ENCODE assay signal across 8 mouse cellular contexts in the genomic region with DNA sequence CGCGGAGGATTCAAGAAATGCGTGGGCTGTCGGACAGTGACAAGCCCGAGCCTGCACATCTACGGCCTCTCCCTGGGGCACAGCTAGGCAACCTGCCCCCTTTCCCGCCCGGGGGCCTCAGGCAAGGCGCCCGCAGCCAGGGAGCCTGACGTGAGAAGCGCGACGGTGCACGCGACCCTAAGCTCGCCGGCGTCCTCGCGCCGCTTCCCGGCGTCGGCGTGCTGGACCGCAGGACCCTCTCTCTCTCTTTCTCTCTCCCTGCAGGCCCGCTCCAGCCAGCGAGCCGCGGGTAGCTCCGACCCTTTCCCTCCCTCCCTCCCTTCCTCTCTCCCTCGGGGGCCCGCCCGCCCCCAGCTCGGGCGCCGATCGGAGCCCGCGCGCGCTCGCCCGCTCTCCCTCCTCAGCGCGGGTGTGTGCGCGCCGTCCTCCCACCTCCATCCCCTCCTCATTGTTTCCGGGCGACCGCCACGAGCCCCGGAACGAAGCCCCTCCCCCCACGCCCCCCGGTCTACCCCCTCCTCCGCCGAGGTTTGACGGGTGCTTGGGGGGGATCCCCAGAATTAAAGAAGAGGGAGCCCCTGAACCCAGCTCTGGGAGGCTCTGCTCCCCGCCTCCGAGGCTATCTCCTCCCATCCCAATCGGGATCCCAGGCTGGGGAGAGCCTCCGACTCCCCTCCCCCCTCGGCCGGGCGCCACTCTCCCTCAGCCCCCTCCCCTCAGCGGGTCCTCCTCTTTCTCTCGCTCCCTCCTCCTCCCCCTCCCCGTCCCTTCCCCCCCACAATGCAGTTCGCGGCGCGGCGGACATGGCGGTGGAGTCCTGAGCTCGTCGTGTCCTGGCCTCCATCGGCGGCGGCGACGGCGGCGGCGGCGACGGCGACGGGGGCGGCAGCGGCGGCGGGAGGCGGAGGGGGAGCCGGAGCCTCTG. TPM values are rescaled to one million over a fixed set of nuclear protein-coding genes. Genes with fewer than 3 reads are reported as not detected.
DNase-seq lines count a peak whose midpoint lies in the region; ATAC-seq and TF ChIP-seq lines count a peak whose summit lies in the region.

A gene (plus strand): TSS at position 196 of the 925 bp plus-strand sequence.

- TF ChIP-seq EP300 in heart, postnatal 0 days (IDR thresholded peaks at IDR 0.05; ENCODE audit: low read depth) = no peak

- TF ChIP-seq CTCF in heart, postnatal 0 days (IDR thresholded peaks at IDR 0.05; ENCODE audit: low read depth) = no peak; the same call in 1 of the 2 replicates
- no peak for TF ChIP-seq CTCF in testis, adult 2 months (IDR thresholded peaks at IDR 0.05; ENCODE audit: control insufficient read depth, insufficient read depth, insufficient replicate concordance, low read depth, low read length)

- H3K36me3 ChIP-seq in forebrain, embryonic 12.5 days (replicated peaks) = peaks cover 6% of the 10 kb centered on the region
- H3K36me3 ChIP-seq in heart, postnatal 0 days (replicated peaks; ENCODE audit: control insufficient read depth, insufficient read depth, low read length) = 0 out of 2 replicates have a peak, but pooled peaks cover 4% of the 10 kb centered on the region
- H3K36me3 ChIP-seq in liver, embryonic 16.5 days (ENCODE audit: control insufficient read depth, insufficient read depth) = no peaks in the 10 kb centered on the region; the same call in 1 of the 2 replicates
- H3K36me3 ChIP-seq in neural tube, embryonic 13.5 days = peaks cover 9% of the 10 kb centered on the region
- H3K36me3 ChIP-seq in testis, adult 2 months (ENCODE audit: control insufficient read depth, insufficient read depth, low read length) = no peaks in the 10 kb centered on the region

- H3K4me1 ChIP-seq in forebrain, embryonic 12.5 days = peaks cover 14% of the 10 kb centered on the region
- peaks cover 15% of the 10 kb centered on the region; the same call in 1 of the 2 replicates for H3K4me1 ChIP-seq in heart, postnatal 0 days (ENCODE audit: control insufficient read depth, insufficient read depth)
- peaks cover 18% of the 10 kb centered on the region for H3K4me1 ChIP-seq in liver, embryonic 16.5 days (ENCODE audit: control insufficient read depth, low read depth, low read length)
- peaks cover 15% of the 10 kb centered on the region for H3K4me1 ChIP-seq in neural tube, embryonic 13.5 days (replicated peaks)
- H3K4me1 ChIP-seq in testis, adult 2 months (ENCODE audit: control insufficient read depth, insufficient read depth, low read length) = peaks cover 3% of the 10 kb centered on the region

- under 1% methylated on average over 76 of the region's 97 CpGs for WGBS in forebrain, embryonic 12.5 days
- 1% methylated on average over 73 of the region's 97 CpGs for WGBS in heart, postnatal 0 days
- WGBS in liver, embryonic 16.5 days (ENCODE audit: insufficient replicate concordance) = under 1% methylated on average over 84 of the region's 97 CpGs
- WGBS in neural tube, embryonic 13.5 days = under 1% methylated on average over 62 of the region's 97 CpGs

- peak within 1 kb of the TSS; percentile 83 for H3K4me2 ChIP-seq in forebrain, embryonic 12.5 days
- H3K4me2 ChIP-seq in heart, postnatal 0 days (ENCODE audit: low read depth, low read length) = peak within 1 kb of the TSS; percentile 95
- peak within 1 kb of the TSS; percentile 82 for H3K4me2 ChIP-seq in liver, embryonic 16.5 days (ENCODE audit: low read depth, low read length)
- H3K4me2 ChIP-seq in neural tube, embryonic 13.5 days = peak within 1 kb of the TSS; percentile 66

- peak within 1 kb of the TSS; percentile 99 for H3K4me3 ChIP-seq in forebrain, embryonic 12.5 days (replicated peaks)
- H3K4me3 ChIP-seq in heart, postnatal 0 days (ENCODE audit: low read depth, low read length) = peak within 1 kb of the TSS; percentile 90
- H3K4me3 ChIP-seq in liver, embryonic 16.5 days (ENCODE audit: low read depth, low read length) = peak within 1 kb of the TSS; percentile 81
- peak within 1 kb of the TSS; percentile 100 for H3K4me3 ChIP-seq in neural tube, embryonic 13.5 days
- H3K4me3 ChIP-seq in testis, adult 2 months (ENCODE audit: control insufficient read depth, low read depth, low read length) = peak within 1 kb of the TSS; percentile 97

- H3K27ac ChIP-seq in forebrain, embryonic 12.5 days = peak within 1 kb of the TSS; percentile 99
- peak within 1 kb of the TSS; percentile 98 for H3K27ac ChIP-seq in heart, postnatal 0 days (ENCODE audit: low read depth)
- H3K27ac ChIP-seq in liver, embryonic 16.5 days (ENCODE audit: low read length) = peak within 1 kb of the TSS; percentile 94
- peak within 1 kb of the TSS; percentile 99 for H3K27ac ChIP-seq in neural tube, embryonic 13.5 days (replicated peaks)
- peak within 1 kb of the TSS; percentile 94 for H3K27ac ChIP-seq in testis, adult 2 months (ENCODE audit: control insufficient read depth, insufficient read depth, low read depth, low read length)

- peak within 1 kb of the TSS; percentile 98 for H3K9ac ChIP-seq in forebrain, embryonic 12.5 days
- peak within 1 kb of the TSS; percentile 90 for H3K9ac ChIP-seq in heart, postnatal 0 days (replicated peaks; ENCODE audit: low read depth, low read length)
- peak within 1 kb of the TSS; percentile 88 for H3K9ac ChIP-seq in liver, embryonic 16.5 days (ENCODE audit: low read depth, low read length)
- peak within 1 kb of the TSS; percentile 99 for H3K9ac ChIP-seq in neural tube, embryonic 13.5 days

- no peaks in the 10 kb centered on the region for H3K27me3 ChIP-seq in forebrain, embryonic 12.5 days
- H3K27me3 ChIP-seq in heart, postnatal 0 days (ENCODE audit: control insufficient read depth, insufficient read depth, low read length) = no peaks in the 10 kb centered on the region
- no peaks in the 10 kb centered on the region for H3K27me3 ChIP-seq in liver, embryonic 16.5 days (ENCODE audit: control insufficient read depth, insufficient read depth, low read depth, low read length)
- H3K27me3 ChIP-seq in neural tube, embryonic 13.5 days = no peaks in the 10 kb centered on the region
- no peaks in the 10 kb centered on the region for H3K27me3 ChIP-seq in testis, adult 2 months (ENCODE audit: control insufficient read depth, insufficient read depth, low read length)

- peak; percentile 67 for TF ChIP-seq POLR2A in testis, adult 2 months (IDR thresholded peaks at IDR 0.05; ENCODE audit: control insufficient read depth, low read depth, low read length)

- peak; percentile 67 to 70 for DNase-seq in CD8-positive naive resting alpha-beta T cell, adult 2 months (ENCODE audit: low read depth in 2 of 2, low spot score in 2 of 2)
- DNase-seq in c-Kit-positive CD71-negative TER-119-negative erythroid progenitor cells, embryonic 14.5 days (ENCODE audit: low read depth) = peak; percentile 68
- peak; percentile 91 for DNase-seq in heart, postnatal 0 days (ENCODE audit: low spot score)
- DNase-seq in kidney, postnatal 4 days = peak; percentile 92 to 96

- H3K9me3 ChIP-seq in forebrain, embryonic 12.5 days = no peaks in the 10 kb centered on the region
- no peaks in the 10 kb centered on the region for H3K9me3 ChIP-seq in heart, postnatal 0 days (replicated peaks; ENCODE audit: control insufficient read depth, low read length)
- no peaks in the 10 kb centered on the region for H3K9me3 ChIP-seq in liver, embryonic 16.5 days (replicated peaks; ENCODE audit: control insufficient read depth, low read length)
- H3K9me3 ChIP-seq in neural tube, embryonic 13.5 days = no peaks in the 10 kb centered on the region

- ATAC-seq in forebrain, embryonic 12.5 days (ENCODE audit: low FRiP score) = peak; percentile 93
- ATAC-seq in heart, postnatal 0 days (ENCODE audit: insufficient read depth, low read depth) = peak; percentile 92
- ATAC-seq in liver, embryonic 16.5 days (ENCODE audit: low read depth) = peak; percentile 77
- ATAC-seq in neural tube, embryonic 13.5 days (ENCODE audit: low read depth) = peak; percentile 89

RNA-seq across cellular contexts. Expression of the gene that starts here (rescaled TPM):
- polyA plus RNA-seq in forebrain, embryonic 12.5 days (2016; fragmentation: Nextera tagmentation; extraction: Ambion mirVana) = 94.9 and 118 TPM in 2 replicates
- total RNA-seq in heart, postnatal 0 days (2014; rRNA removed; ENCODE audit: low replicate concordance) = 30.2 and 56.3 TPM in 2 replicates
- polyA plus RNA-seq in heart, postnatal 0 days (2015; fragmentation: Nextera tagmentation; extraction: Ambion mirVana) = 35.8 and 38.9 TPM in 2 replicates
- 17.1 and 17.9 TPM in 2 replicates for polyA plus RNA-seq in liver, embryonic 16.5 days (2015; fragmentation: Nextera tagmentation; extraction: Ambion mirVana)
- polyA plus RNA-seq in neural tube, embryonic 13.5 days (2015; fragmentation: Nextera tagmentation; extraction: Ambion mirVana) = 69.7 and 97.5 TPM in 2 replicates
- polyA plus RNA-seq in testis, adult 2 months (2012; rRNA removed) = 46.8 and 49.2 TPM in 2 replicates

Comparison
In these comparisons a context has a peak if more than half of its experiments do, and no peak if none do; other contexts are left out.
1. Peak in every context shown above with its lines: DNase-seq, ATAC-seq, H3K4me3 ChIP-seq and H3K27ac ChIP-seq.